Mouse (Mus musculus) hindbrain, embryonic 11.5 days (tissue): ENCODE measurements around the gene Gm6763. TPM values are rescaled to one million over a fixed set of nuclear protein-coding genes. Genes with fewer than 3 reads are reported as not detected.

Source experiments
- polyA plus RNA-seq: library from polyadenylated mRNA; unstranded; fragments of >200 nt; fragmentation: Nextera tagmentation; extraction: Ambion mirVana; gene quantifications from 2 replicates; pipeline ENCODE4 v1.2.1, GENCODE M21; 2014

Gm6763 gene
- polyA plus RNA-seq, 1 experiment from 2014 or later = not detected

Other genes starting within 250 kb of the Gm6763 start
- not detected in 2 replicates for gene Gm21293, start 8.5 kb upstream of the Gm6763 start, polyA plus RNA-seq
- gene Gm8764, start 8.5 kb downstream of the Gm6763 start, polyA plus RNA-seq = not detected in 2 replicates
- gene Gm21304, start 17.0 kb downstream of the Gm6763 start, polyA plus RNA-seq = not detected in 2 replicates
- not detected in 2 replicates for gene Gm21312, start 25.5 kb downstream of the Gm6763 start, polyA plus RNA-seq
- not detected in 2 replicates for gene Gm20765, start 34.0 kb downstream of the Gm6763 start, polyA plus RNA-seq
- gene Gm4340, start 42.5 kb downstream of the Gm6763 start, polyA plus RNA-seq = not detected in 2 replicates